Mouse (Mus musculus) liver, embryonic 14.5 days (tissue): ENCODE measurements around the gene Tlk2. TPM values are rescaled to one million over a fixed set of nuclear protein-coding genes. Genes with fewer than 3 reads are reported as not detected.
A peak's percentile ranks its signal among the peaks of the same experiment; 100 is the strongest.

Source experiments
- ATAC-seq: fragments of 200-750 bp; cut with Nextera tagmentation; 2 replicates; pipeline ENCODE4 v1.8.0; 2017; ENCODE audit warnings: moderate number of reproducible peaks, mild to moderate bottlenecking, moderate library complexity; ENCODE audit not compliant: insufficient read depth
- DNase-seq, 3 experiments: peaks; one replicate each; pipeline ENCODE4 v3.0.0-alpha.2; 2012 to 2013; ENCODE audit warnings: low read depth in 3 of 3, low spot score in 3 of 3
- H3K27ac ChIP-seq: fragments of 300-500 bp; sonication (generic); 2 replicates; pipeline ENCODE4 v1.5.1; 2014; ENCODE audit warnings: moderate library complexity, mild to moderate bottlenecking, control low read depth, inconsistent platforms
- H3K27me3 ChIP-seq: fragments of 300-500 bp; sonication (generic); 2 replicates; pipeline ENCODE4 v1.6.1; 2014; ENCODE audit warnings: mild to moderate bottlenecking, low read length, moderate library complexity; ENCODE audit not compliant: control insufficient read depth, insufficient read depth
- H3K36me3 ChIP-seq: fragments of 300-500 bp; sonication (generic); replicated peaks from 2 replicates; pipeline ENCODE4 v1.6.1; 2014; ENCODE audit warnings: low read depth; ENCODE audit not compliant: control insufficient read depth, insufficient read depth
- H3K4me1 ChIP-seq, 2 experiments: fragments of 200-500 bp in 1 of 2; fragments of 300-500 bp in 1 of 2; sonication (generic) in 1 of 2; replicated peaks; 2 replicates each; pipeline ENCODE4 v1.6.1; 2012 to 2014; ENCODE audit warnings: antibody characterized with exemption in 1 of 2, inconsistent platforms in 1 of 2, low read length in 1 of 2; ENCODE audit not compliant: control insufficient read depth in 2 of 2, insufficient read depth in 2 of 2
- H3K4me2 ChIP-seq: fragments of 300-500 bp; sonication (generic); 2 replicates; pipeline ENCODE4 v1.6.1; 2014; ENCODE audit warnings: low read depth, mild to moderate bottlenecking, control low read depth, moderate library complexity
- H3K4me3 ChIP-seq, 2 experiments: fragments of 200-500 bp in 1 of 2; fragments of 300-500 bp in 1 of 2; sonication (generic) in 1 of 2; 2 replicates each; pipeline ENCODE4 v1.5.1; 2012 to 2014; ENCODE audit warnings: low read depth in 2 of 2, low read length in 2 of 2, mild to moderate bottlenecking in 2 of 2, control low read depth in 1 of 2, inconsistent platforms in 1 of 2, moderate library complexity in 1 of 2; ENCODE audit not compliant: insufficient read depth in 1 of 2
- H3K9ac ChIP-seq: fragments of 300-500 bp; sonication (generic); replicated peaks from 2 replicates; pipeline ENCODE4 v1.6.1; 2014; ENCODE audit warnings: mild to moderate bottlenecking, control low read depth, moderate library complexity
- H3K9me3 ChIP-seq: fragments of 300-500 bp; sonication (generic); 2 replicates; pipeline ENCODE4 v1.6.1; 2016; ENCODE audit warnings: low read length, mixed read lengths; ENCODE audit not compliant: control insufficient read depth
- CTCF ChIP-seq: IDR thresholded peaks from 2 replicates; pipeline ENCODE4 v1.5.1; 2016; ENCODE audit warnings: antibody characterized with exemption, low read depth, control low read depth
- EP300 ChIP-seq: IDR thresholded peaks from 2 replicates; pipeline ENCODE4 v1.6.1; 2016; ENCODE audit warnings: antibody characterized with exemption, low read depth
- WGBS: fragments of 180-500 bp; shearing (Covaris S2); extraction: QIAGEN DNeasy Blood & Tissue Kit; methylation state at CpG from one replicate; pipeline ENCODE4 v1.1.7; 2014; ENCODE audit not compliant: insufficient replicate concordance; 5-methylcytosine and 5-hydroxymethylcytosine counted together
- polyA plus RNA-seq, 2 experiments: library from polyadenylated mRNA; depleted of rRNA in 1 of 2; stranded (reverse) in 1 of 2; unstranded in 1 of 2; fragments of >200 nt; fragmentation: Nextera tagmentation in 1 of 2; extraction: Ambion mirVana in 1 of 2; gene quantifications; 2 replicates each; pipeline versions ENCODE4 v1.2.1 to v1.2.3; 2012 to 2014

Gene Tlk2
- polyA plus RNA-seq, 2 experiments: 10.2 to 16.3 TPM

DNA sequence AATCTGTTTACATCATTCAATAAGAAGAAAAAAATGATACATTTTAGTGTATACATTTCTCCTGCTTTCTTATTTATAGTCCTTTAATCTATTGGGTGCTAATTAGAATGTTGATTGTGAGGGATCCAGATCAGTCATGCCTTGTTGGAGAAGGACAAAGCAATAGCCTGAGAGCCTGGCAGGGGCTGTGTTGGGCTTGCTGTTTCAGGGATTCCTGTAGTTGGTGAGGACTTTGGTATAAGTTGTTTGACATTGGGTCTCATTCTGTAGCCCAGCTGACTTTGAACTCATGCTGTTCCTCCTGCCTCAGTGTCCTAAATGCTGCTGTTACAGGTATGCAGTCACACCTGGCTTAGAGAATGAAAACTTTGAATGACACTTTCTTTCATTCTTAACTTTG lies 85.9 kb downstream of the Tlk2 start:
- no peak for TF ChIP-seq EP300
- TF ChIP-seq CTCF: no peak
- no peak overlapping the region for H3K4me2 ChIP-seq
- no peaks in the 10 kb centered on the region for H3K4me1 ChIP-seq
- no peaks in the 10 kb centered on the region for H3K27me3 ChIP-seq
- DNase-seq (no peak), ATAC-seq (no peak)
- no peak overlapping the region for H3K4me3 ChIP-seq
- no peak overlapping the region for H3K27ac ChIP-seq
- H3K9me3 ChIP-seq: no peaks in the 10 kb centered on the region
- peaks cover 32% of the 10 kb centered on the region for H3K36me3 ChIP-seq
- no peak overlapping the region for H3K9ac ChIP-seq

DNA sequence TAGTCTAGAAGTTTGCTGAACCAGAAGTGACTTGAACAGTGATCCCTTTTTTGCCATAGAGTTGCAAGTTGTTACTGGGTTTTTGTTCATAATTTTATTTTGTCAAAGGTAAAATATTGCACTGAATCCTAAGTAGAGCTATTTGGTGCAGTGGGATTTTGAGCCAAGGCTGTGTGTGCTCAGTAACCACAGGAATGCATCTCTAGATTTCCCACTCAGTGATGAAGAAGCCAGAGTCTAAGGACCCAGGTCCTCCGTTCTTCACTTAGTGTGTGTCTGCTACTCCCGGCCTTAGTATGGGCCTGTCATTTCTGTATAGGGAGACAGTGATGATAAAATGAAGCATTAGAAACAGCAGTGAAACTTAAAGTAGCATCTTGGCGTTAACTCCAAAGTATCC lies 86.4 kb downstream of the Tlk2 start:
- TF ChIP-seq CTCF (no peak), EP300 (no peak)
- H3K9me3 ChIP-seq: no peaks in the 10 kb centered on the region
- no peaks in the 10 kb centered on the region for H3K27me3 ChIP-seq
- WGBS: 88% methylated on average over 3 of the region's 3 CpGs
- no peak overlapping the region for H3K4me2 ChIP-seq
- no peaks in the 10 kb centered on the region for H3K4me1 ChIP-seq
- H3K36me3 ChIP-seq: peaks cover 34% of the 10 kb centered on the region
- no peak overlapping the region for H3K4me3 ChIP-seq
- ATAC-seq: no peak
- H3K9ac ChIP-seq: no peak overlapping the region
- no peak for DNase-seq
- no peak overlapping the region for H3K27ac ChIP-seq

DNA sequence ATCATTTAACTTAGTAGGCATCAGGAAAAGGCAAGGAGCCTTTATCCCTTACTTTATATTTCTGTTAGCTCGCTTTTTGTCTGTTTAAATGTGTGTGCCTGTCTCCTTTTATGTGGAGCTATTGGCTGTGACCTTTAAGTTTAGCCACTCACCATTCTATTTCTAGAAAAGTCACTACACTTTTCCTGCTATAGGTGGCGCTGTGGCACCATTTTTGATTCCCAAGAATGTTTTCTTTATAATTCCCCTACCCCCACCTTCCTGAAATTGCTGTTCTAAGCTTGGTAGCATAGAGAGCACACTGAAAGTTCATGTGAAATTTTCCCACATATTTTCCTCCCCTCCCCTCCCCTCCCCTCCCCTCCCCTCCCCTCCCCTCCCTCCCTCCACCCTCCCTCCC lies 91.5 kb downstream of the Tlk2 start:
- Histone ChIP-seq H3K9ac (no peak overlapping the region), H3K4me1 (no peaks in the 10 kb centered on the region), H3K27me3 (no peaks in the 10 kb centered on the region), H3K27ac (no peak overlapping the region), H3K4me3 (no peak overlapping the region), H3K4me2 (no peak overlapping the region), H3K36me3 (peaks cover 27% of the 10 kb centered on the region), H3K9me3 (no peaks in the 10 kb centered on the region)
- no peak for TF ChIP-seq EP300
- TF ChIP-seq CTCF: peak; percentile 46; the same call in 1 of the 2 replicates
- ATAC-seq (no peak), DNase-seq (peak; percentile 22 to 31 (median 27))
- 14% methylated on average over 2 of the region's 2 CpGs for WGBS

GRCm38 (mm10) chr11:105280456-105280855 lies 101.8 kb downstream of the Tlk2 start:
- peaks cover 50% of the 10 kb centered on the region for H3K36me3 ChIP-seq

GRCm38 (mm10) chr11:105281291-105281690 lies 102.7 kb downstream of the Tlk2 start:
- H3K36me3 ChIP-seq: peaks cover 42% of the 10 kb centered on the region
- no peak overlapping the region for H3K9ac ChIP-seq
- no peak overlapping the region for H3K27ac ChIP-seq
- WGBS: 84% methylated on average over 7 of the region's 7 CpGs
- TF ChIP-seq CTCF: no peak
- TF ChIP-seq EP300: no peak
- H3K4me3 ChIP-seq: no peak overlapping the region
- DNase-seq: no peak
- H3K4me1 ChIP-seq: no peaks in the 10 kb centered on the region
- no peak for ATAC-seq
- H3K27me3 ChIP-seq: no peaks in the 10 kb centered on the region
- H3K9me3 ChIP-seq: no peaks in the 10 kb centered on the region
- H3K4me2 ChIP-seq: no peak overlapping the region

More at GRCm38 (mm10) chr11:105280456-105280855, 101.8 kb downstream of the Tlk2 start:
- no peak overlapping the region for H3K4me2 ChIP-seq
- WGBS: 85% methylated on average over 6 of the region's 6 CpGs
- H3K9ac ChIP-seq: no peak overlapping the region
- no peak overlapping the region for H3K4me3 ChIP-seq
- no peak overlapping the region for H3K27ac ChIP-seq
- no peaks in the 10 kb centered on the region for H3K9me3 ChIP-seq
- H3K4me1 ChIP-seq: no peaks in the 10 kb centered on the region
- ATAC-seq (no peak), DNase-seq (no peak)
- TF ChIP-seq EP300 (no peak), CTCF (no peak)
- no peaks in the 10 kb centered on the region for H3K27me3 ChIP-seq
